Mouse (Mus musculus) adrenal gland, postnatal 10 days (tissue): ENCODE results near the gene Myom3. TPM values are rescaled to one million over a fixed set of nuclear protein-coding genes. Genes with fewer than 3 reads are reported as not detected.

Source experiments
- DNase-seq: peaks from one replicate; pipeline ENCODE4 v3.0.0; 2021; ENCODE audit warnings: mixed read lengths
- total RNA-seq, 2 experiments: library from RNA; stranded (reverse); gene quantifications; 2 replicates each; pipeline ENCODE4 v1.2.3; 2021

Myom3 gene
- total RNA-seq, 2 experiments from 2014 or later: 4.2 to 15.1 TPM

- peak; percentile 98 for DNase-seq
Measured at GRCm38 (mm10) chr4:135855536-135856222, 96.2 kb downstream of the Myom3 start, which contains the start of gene Srsf10. Gene Srsf10, plus strand, starts transcription at chr4:135855747.

GRCm38 (mm10) chr4:135856223-135857091 is 96.9 kb downstream of the Myom3 start:
- peak; percentile 79 for DNase-seq

DNA sequence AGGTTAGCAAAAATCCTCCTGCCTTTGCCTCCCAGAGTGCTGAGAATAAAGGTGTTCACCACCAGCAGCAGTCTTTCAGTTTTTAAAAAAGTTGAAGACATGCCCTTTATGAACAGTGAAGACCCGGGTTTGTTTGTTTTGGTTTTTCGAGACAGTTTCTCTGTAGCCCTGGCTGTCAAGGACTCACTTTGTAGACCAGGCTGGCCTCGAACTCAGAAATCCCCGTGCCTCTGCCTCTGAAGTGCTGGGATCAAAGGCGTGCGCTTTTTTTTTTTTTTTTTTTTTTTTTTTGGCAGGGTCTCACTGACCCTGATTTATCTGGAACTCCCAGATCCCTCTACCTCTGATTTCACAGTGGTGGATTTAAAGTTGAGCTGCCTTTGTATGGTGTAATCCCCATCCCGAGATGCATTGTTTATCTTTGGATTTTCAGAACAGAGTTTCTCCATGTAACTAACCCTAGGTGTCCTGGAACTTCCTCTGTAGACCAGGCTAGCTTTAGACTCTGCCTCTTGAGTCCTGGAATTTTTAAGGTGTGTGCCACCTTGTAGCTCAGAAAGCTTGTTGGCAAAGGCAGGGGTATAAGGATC is 98.2 kb downstream of the Myom3 start:
- DNase-seq: no peak

Other genes with a start within 250 kb of the Myom3 start
- under 1 TPM; 0.33 TPM for gene Grhl3, start 186.1 kb upstream of the Myom3 start, total RNA-seq
- under 1 TPM; 0.45 to 0.61 TPM for gene Ifnlr1, start 73.4 kb upstream of the Myom3 start, total RNA-seq
- 1 to 10 TPM; 1.5 to 1.7 TPM for gene Il22ra1, start 31.5 kb upstream of the Myom3 start, total RNA-seq
- 100 to 1,000 TPM in 1 of 2 experiments, 10 to 100 TPM in 1; 94.0 to 117 TPM for gene Srsf10, start 96.0 kb downstream of the Myom3 start, total RNA-seq
- gene Pnrc2, start 114.1 kb downstream of the Myom3 start, total RNA-seq: 100 to 1,000 TPM in 1 of 2 experiments, 10 to 100 TPM in 1; 98.7 to 149 TPM
- 1 to 10 TPM; 2.4 to 3.9 TPM for gene Cnr2, start 135.7 kb downstream of the Myom3 start, total RNA-seq
- gene Fuca1, start 161.0 kb downstream of the Myom3 start, total RNA-seq: 100 to 1,000 TPM in 1 of 2 experiments, 10 to 100 TPM in 1; 96.9 to 109 TPM
- gene Hmgcl, start 186.7 kb downstream of the Myom3 start, total RNA-seq: 100 to 1,000 TPM in 1 of 2 experiments, 10 to 100 TPM in 1; 84.4 to 108 TPM
- 10 to 100 TPM; 22.0 to 23.1 TPM for gene Gale, start 204.0 kb downstream of the Myom3 start, total RNA-seq
- 10 to 100 TPM; 57.1 to 57.9 TPM for gene Lypla2, start 212.9 kb downstream of the Myom3 start, total RNA-seq
- 10 to 100 TPM; 27.0 to 33.5 TPM for gene Pithd1, start 227.5 kb downstream of the Myom3 start, total RNA-seq